Mouse (Mus musculus) urinary bladder, postnatal 14 days (tissue): ENCODE results near the gene Slc35d1.
"Not testable (repeated sequence)": the region's sequence is repeated elsewhere in the genome, so short reads cannot be mapped to it uniquely, and the experiment has no call there.

Experiments used
- DNase-seq: peaks from one replicate; pipeline ENCODE4 v3.0.0; 2021; ENCODE audit warnings: low spot score

Slc35d1 gene

GRCm38 (mm10) chr4:103180300-103180888, 34.6 kb downstream of the Slc35d1 start:
- no peak for DNase-seq

GRCm38 (mm10) chr4:103179581-103179980, 35.4 kb downstream of the Slc35d1 start:
- no peak for DNase-seq

GRCm38 (mm10) chr4:103178635-103179318, 36.2 kb downstream of the Slc35d1 start:
- DNase-seq, result no peak

GRCm38 (mm10) chr4:103177681-103178080, 37.3 kb downstream of the Slc35d1 start:
- DNase-seq, result no peak

- DNase-seq, result no peak
These were observed 41.0 kb downstream of the Slc35d1 start for GRCm38 (mm10) chr4:103174001-103174400.

GRCm38 (mm10) chr4:103173507-103173906, 41.5 kb downstream of the Slc35d1 start:
- no peak for DNase-seq

- no peak for DNase-seq
These were observed 43.7 kb downstream of the Slc35d1 start for GRCm38 (mm10) chr4:103171256-103171655.

- DNase-seq, result not testable (repeated sequence)
These were observed 48.8 kb downstream of the Slc35d1 start for GRCm38 (mm10) chr4:103166198-103166597.

- no peak for DNase-seq
These were observed 56.2 kb downstream of the Slc35d1 start for GRCm38 (mm10) chr4:103158781-103159180.

- no peak for DNase-seq
These were observed 63.0 kb downstream of the Slc35d1 start for GRCm38 (mm10) chr4:103151946-103152345.

- peak; percentile 83 for DNase-seq
These were observed 68.6 kb downstream of the Slc35d1 start for GRCm38 (mm10) chr4:103146339-103146738.

GRCm38 (mm10) chr4:103136946-103137345, 78.0 kb downstream of the Slc35d1 start:
- DNase-seq, result no peak

GRCm38 (mm10) chr4:103126533-103126932, 88.4 kb downstream of the Slc35d1 start:
- DNase-seq, result no peak

GRCm38 (mm10) chr4:103123606-103124005, 91.4 kb downstream of the Slc35d1 start:
- no peak for DNase-seq

- DNase-seq, result no peak
These were observed 91.9 kb downstream of the Slc35d1 start for GRCm38 (mm10) chr4:103123086-103123485.

- DNase-seq, result no peak
These were observed 94.0 kb downstream of the Slc35d1 start for GRCm38 (mm10) chr4:103120874-103121389.
